Mouse (Mus musculus) lung, adult 2 months (tissue): ENCODE measurements around the gene 4930558C23Rik.

Experiments
- CTCF ChIP-seq: fragments of 200-500 bp; IDR thresholded peaks from 2 replicates; pipeline ENCODE4 v1.5.1; 2011; ENCODE audit warnings: mild to moderate bottlenecking, low read length, control low read depth; ENCODE audit not compliant: insufficient read depth
- POLR2A ChIP-seq: fragments of 200-500 bp; IDR thresholded peaks from 2 replicates; pipeline ENCODE4 v1.6.1; 2011; ENCODE audit warnings: low read depth, mild to moderate bottlenecking, control low read depth, low read length, borderline replicate concordance; ENCODE audit errors: extremely low read depth

- TF ChIP-seq CTCF (no peak), POLR2A (no peak)
Observed at GRCm38 (mm10) chr3:95407728-95408127, 5.1 kb upstream of the 4930558C23Rik start.
